Mouse (Mus musculus) liver, adult 2 months (tissue): ENCODE results near the gene Cped1.

Experiments
- CTCF ChIP-seq: fragments of 200-500 bp; IDR thresholded peaks from 2 replicates; pipeline ENCODE4 v1.5.1; 2011; ENCODE audit warnings: low read depth, low read length, control low read depth
- POLR2A ChIP-seq: fragments of 200-500 bp; IDR thresholded peaks from 2 replicates; pipeline ENCODE4 v1.6.1; 2011; ENCODE audit warnings: low read length, control low read depth; ENCODE audit not compliant: insufficient read depth; ENCODE audit errors: extremely low read depth

- TF ChIP-seq CTCF (no peak), POLR2A (no peak)
Measured at GRCm38 (mm10) chr6:22011546-22011945, 25.8 kb downstream of the Cped1 start.
